Mouse (Mus musculus) spleen, adult 2 months (tissue): ENCODE results near the gene Tgfbr2.

ENCODE experiments used
- CTCF ChIP-seq: fragments of 200-500 bp; IDR thresholded peaks from 2 replicates; pipeline ENCODE4 v1.5.1; 2011; ENCODE audit warnings: mild to moderate bottlenecking, inconsistent platforms; ENCODE audit not compliant: insufficient read depth, insufficient read length, insufficient replicate concordance; ENCODE audit errors: extremely low read depth
- POLR2A ChIP-seq: fragments of 200-500 bp; IDR thresholded peaks from 2 replicates; pipeline ENCODE4 v1.6.1; 2011; ENCODE audit warnings: low read depth, low read length, inconsistent platforms

- no peak for TF ChIP-seq POLR2A
- no peak for TF ChIP-seq CTCF
Measured at GRCm38 (mm10) chr9:116217099-116217498, 41.9 kb upstream of the Tgfbr2 start.
